Mouse (Mus musculus) neural tube, embryonic 14.5 days (tissue): ENCODE measurements around the gene Cdc14a. TPM values are rescaled to one million over a fixed set of nuclear protein-coding genes. Genes with fewer than 3 reads are reported as not detected.

Experiments
- ATAC-seq: fragments of 200-750 bp; cut with Nextera tagmentation; 2 replicates; pipeline ENCODE4 v1.8.0; 2017; ENCODE audit warnings: low read depth, mild to moderate bottlenecking, moderate TSS enrichment, moderate library complexity
- H3K27ac ChIP-seq: fragments of 300-500 bp; sonication (generic); 2 replicates; pipeline ENCODE4 v1.5.1; 2014; ENCODE audit warnings: low read depth, mild to moderate bottlenecking, control low read depth, low read length, moderate library complexity, mixed read lengths
- H3K27me3 ChIP-seq: fragments of 300-500 bp; sonication (generic); 2 replicates; pipeline ENCODE4 v1.6.1; 2014; ENCODE audit warnings: low read length; ENCODE audit not compliant: control insufficient read depth, insufficient read depth
- H3K36me3 ChIP-seq: fragments of 300-500 bp; sonication (generic); 2 replicates; pipeline ENCODE4 v1.6.1; 2014; ENCODE audit warnings: low read length, mixed read lengths; ENCODE audit not compliant: control insufficient read depth, insufficient read depth
- H3K4me1 ChIP-seq: fragments of 300-500 bp; sonication (generic); 2 replicates; pipeline ENCODE4 v1.6.1; 2014; ENCODE audit warnings: low read length; ENCODE audit not compliant: control insufficient read depth, insufficient read depth
- H3K4me2 ChIP-seq: fragments of 300-500 bp; sonication (generic); 2 replicates; pipeline ENCODE4 v1.6.1; 2014; ENCODE audit warnings: mild to moderate bottlenecking, low read depth, low read length, control low read depth
- H3K4me3 ChIP-seq: fragments of 300-500 bp; sonication (generic); 2 replicates; pipeline ENCODE4 v1.5.1; 2014; ENCODE audit warnings: low read depth, low read length, control low read depth, mixed read lengths
- H3K9ac ChIP-seq: fragments of 300-500 bp; sonication (generic); replicated peaks from 2 replicates; pipeline ENCODE4 v1.6.1; 2014; ENCODE audit warnings: low read depth, mild to moderate bottlenecking, control low read depth, low read length, mixed read lengths
- H3K9me3 ChIP-seq: fragments of 300-500 bp; sonication (generic); 2 replicates; pipeline ENCODE4 v1.6.1; 2016; ENCODE audit warnings: low read length; ENCODE audit not compliant: control insufficient read depth
- WGBS: fragments of 180-500 bp; shearing (Covaris S2); extraction: QIAGEN DNeasy Blood & Tissue Kit; methylation state at CpG from one replicate; pipeline ENCODE4 v1.1.7; 2014; 5-methylcytosine and 5-hydroxymethylcytosine counted together
- polyA plus RNA-seq: library from polyadenylated mRNA; unstranded; fragments of >200 nt; fragmentation: Nextera tagmentation; extraction: Ambion mirVana; gene quantifications from 2 replicates; pipeline ENCODE4 v1.2.1, GENCODE M21; 2014

Cdc14a gene
- polyA plus RNA-seq, 1 experiment from 2014 or later = 4.9 TPM

- Histone ChIP-seq H3K4me3 (no peak overlapping the region), H3K9ac (no peak overlapping the region), H3K27me3 (no peaks in the 10 kb centered on the region), H3K27ac (no peak overlapping the region), H3K36me3 (no peaks in the 10 kb centered on the region), H3K9me3 (no peaks in the 10 kb centered on the region), H3K4me1 (peaks cover 8% of the 10 kb centered on the region; the same call in 1 of the 2 replicates), H3K4me2 (no peak overlapping the region)
- ATAC-seq = no peak
- WGBS = 87% methylated on average over 14 of the region's 14 CpGs
Measured at GRCm38 (mm10) chr3:116389500-116390470, 34.0 kb downstream of the Cdc14a start.

DNA sequence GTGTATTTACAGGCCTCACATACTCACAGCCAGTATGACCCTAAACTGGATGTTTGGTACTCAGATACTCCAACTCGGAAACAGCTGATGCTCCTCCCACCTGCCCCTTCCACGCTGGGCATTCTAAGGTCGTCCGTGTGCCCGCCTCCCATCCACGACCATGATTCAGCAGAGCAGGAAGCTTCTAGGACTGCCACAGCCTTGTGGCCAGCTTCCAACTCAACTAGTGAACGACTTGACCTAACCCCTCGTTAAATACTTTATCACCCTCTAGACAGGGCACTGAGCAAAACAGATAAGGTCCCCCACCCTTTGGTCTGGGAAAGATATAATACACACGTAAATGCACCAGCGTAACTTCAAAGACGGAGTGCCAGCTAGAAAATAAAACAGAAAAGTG lies 35.0 kb downstream of the Cdc14a start:
- Histone ChIP-seq H3K9me3 (no peaks in the 10 kb centered on the region), H3K4me2 (no peak overlapping the region), H3K27me3 (no peaks in the 10 kb centered on the region), H3K4me1 (peaks cover 8% of the 10 kb centered on the region; the same call in 1 of the 2 replicates), H3K9ac (no peak overlapping the region), H3K4me3 (no peak overlapping the region), H3K36me3 (no peaks in the 10 kb centered on the region), H3K27ac (no peak overlapping the region)
- WGBS = 61% methylated on average over 11 of the region's 11 CpGs
- ATAC-seq = no peak

DNA sequence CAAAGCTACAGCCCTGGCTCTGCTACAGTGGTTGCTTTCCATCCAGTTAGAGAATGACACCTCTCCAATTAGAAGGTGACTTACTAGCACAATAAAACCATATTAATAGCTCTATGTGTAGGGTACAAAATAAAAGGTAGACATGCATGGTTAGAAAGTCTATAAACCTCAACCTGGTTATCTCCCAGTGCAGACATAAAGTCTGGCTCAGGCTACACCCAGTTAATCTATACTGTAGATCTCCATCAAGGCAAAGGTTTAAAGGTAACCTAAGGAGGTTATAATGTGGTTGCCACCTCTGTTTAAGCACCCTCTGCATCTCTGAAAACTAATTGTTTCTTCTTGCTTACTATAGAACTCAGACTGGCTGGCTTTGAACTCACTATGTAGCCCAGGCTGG lies 36.9 kb downstream of the Cdc14a start:
- no peak overlapping the region for H3K4me3 ChIP-seq
- no peaks in the 10 kb centered on the region for H3K36me3 ChIP-seq
- no peak overlapping the region for H3K4me2 ChIP-seq
- H3K27me3 ChIP-seq = no peaks in the 10 kb centered on the region
- H3K27ac ChIP-seq = no peak overlapping the region
- peaks cover 8% of the 10 kb centered on the region; the same call in 1 of the 2 replicates for H3K4me1 ChIP-seq
- H3K9me3 ChIP-seq = no peaks in the 10 kb centered on the region
- H3K9ac ChIP-seq = no peak overlapping the region
- no peak for ATAC-seq

DNA sequence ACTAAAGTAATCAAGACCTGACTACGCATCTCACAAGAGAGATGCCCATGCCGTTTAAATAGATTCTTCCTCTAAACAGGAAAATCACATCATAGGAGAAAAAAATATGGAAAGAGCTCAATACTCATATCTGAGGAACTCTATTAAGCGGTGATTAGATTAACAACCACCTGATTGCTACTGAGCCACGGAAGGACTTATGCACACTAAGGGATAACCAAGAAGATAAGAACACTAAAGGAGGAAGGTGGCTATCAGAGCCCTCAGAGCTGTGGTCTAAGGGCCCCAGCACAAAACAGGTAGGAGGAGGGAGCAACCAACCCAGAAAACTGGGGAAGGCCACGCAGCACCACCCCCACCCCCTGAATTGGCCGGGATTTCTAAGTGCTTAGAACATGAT lies 37.5 kb downstream of the Cdc14a start:
- no peak for ATAC-seq

GRCm38 (mm10) chr3:116384319-116384718 lies 39.5 kb downstream of the Cdc14a start:
- WGBS = 75% methylated on average over 7 of the region's 7 CpGs

More for the DNA sequence above, 37.5 kb downstream of the Cdc14a start:
- Histone ChIP-seq H3K27ac (no peak overlapping the region), H3K4me2 (no peak overlapping the region), H3K9me3 (no peaks in the 10 kb centered on the region), H3K4me1 (peaks cover 5% of the 10 kb centered on the region; the same call in 1 of the 2 replicates), H3K4me3 (no peak overlapping the region), H3K27me3 (no peaks in the 10 kb centered on the region), H3K36me3 (no peaks in the 10 kb centered on the region), H3K9ac (no peak overlapping the region)
- WGBS = 90% methylated on average over 6 of the region's 6 CpGs

DNA sequence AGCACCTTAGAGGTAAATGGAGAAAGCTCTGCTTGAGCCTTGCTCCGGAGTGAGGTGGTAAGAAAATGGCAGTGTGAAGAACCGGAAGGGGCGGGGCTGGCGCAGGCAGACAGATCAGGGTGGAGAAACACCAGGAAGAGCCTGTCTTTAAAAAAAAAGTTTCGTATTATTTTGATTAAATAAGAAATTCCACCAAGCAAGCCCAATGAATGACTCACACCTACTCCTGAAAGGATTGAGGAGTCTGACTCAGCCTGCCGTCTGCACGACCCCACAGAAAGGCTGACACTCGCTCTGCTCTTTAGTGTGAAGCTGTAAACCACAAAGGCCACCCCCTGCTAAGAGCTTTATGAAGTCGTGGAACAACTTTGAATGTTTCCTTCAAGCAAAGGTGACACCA lies 43.5 kb downstream of the Cdc14a start:
- no peaks in the 10 kb centered on the region for H3K27me3 ChIP-seq
- no peaks in the 10 kb centered on the region for H3K4me1 ChIP-seq
- no peak overlapping the region for H3K27ac ChIP-seq
- H3K9ac ChIP-seq = no peak overlapping the region
- no peaks in the 10 kb centered on the region for H3K9me3 ChIP-seq
- H3K36me3 ChIP-seq = no peaks in the 10 kb centered on the region
- 51% methylated on average over 9 of the region's 9 CpGs for WGBS
- no peak for ATAC-seq
- no peak overlapping the region for H3K4me3 ChIP-seq
- H3K4me2 ChIP-seq = no peak overlapping the region

More at GRCm38 (mm10) chr3:116384319-116384718, 39.5 kb downstream of the Cdc14a start:
- Histone ChIP-seq H3K9me3 (no peaks in the 10 kb centered on the region), H3K27ac (no peak overlapping the region), H3K4me1 (no peaks in the 10 kb centered on the region), H3K27me3 (no peaks in the 10 kb centered on the region), H3K36me3 (no peaks in the 10 kb centered on the region), H3K9ac (no peak overlapping the region), H3K4me2 (no peak overlapping the region), H3K4me3 (no peak overlapping the region)
- ATAC-seq = no peak

DNA sequence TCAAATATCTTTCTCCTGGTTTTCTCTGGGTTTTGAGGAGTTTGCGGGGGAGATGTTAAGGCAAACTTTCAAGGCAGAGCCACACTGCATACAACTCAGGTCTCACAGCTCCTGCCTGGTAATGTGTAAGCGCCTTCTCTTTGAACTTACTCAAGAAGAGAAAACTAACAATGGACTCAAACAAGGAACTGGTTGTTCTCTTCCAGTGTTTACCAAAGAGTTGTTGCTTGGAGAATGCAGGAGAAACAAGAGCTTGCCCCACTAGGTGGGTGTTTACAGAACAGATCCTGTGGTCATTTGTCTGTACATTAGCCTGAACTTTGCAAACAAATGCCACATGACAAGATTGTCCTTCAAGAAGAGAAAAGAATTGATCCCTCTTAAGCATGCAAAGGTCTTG lies 48.4 kb downstream of the Cdc14a start:
- Histone ChIP-seq H3K4me2 (no peak overlapping the region), H3K4me1 (no peaks in the 10 kb centered on the region), H3K36me3 (no peaks in the 10 kb centered on the region), H3K4me3 (no peak overlapping the region), H3K27me3 (no peaks in the 10 kb centered on the region), H3K9ac (no peak overlapping the region), H3K9me3 (no peaks in the 10 kb centered on the region), H3K27ac (no peak overlapping the region)
- ATAC-seq = no peak
- 84% methylated on average over 2 of the region's 2 CpGs for WGBS

DNA sequence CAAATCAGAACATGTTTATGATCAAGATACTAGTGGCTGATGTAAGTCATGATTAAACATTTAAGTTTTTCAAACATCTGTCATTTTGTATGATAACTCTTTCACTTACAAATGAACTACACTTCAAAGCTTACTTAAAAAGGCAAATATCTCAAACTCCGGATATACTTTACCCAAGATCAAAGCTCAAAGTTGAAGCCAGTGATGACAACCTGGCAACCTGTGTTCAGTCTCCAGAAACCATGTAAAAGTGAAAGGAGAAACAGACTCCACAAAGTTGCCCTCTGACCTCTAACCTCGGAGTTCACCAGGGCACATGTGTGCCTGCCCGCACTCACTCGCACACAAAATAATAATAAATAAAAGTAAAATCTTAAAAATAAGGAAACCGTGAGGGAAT lies 49.3 kb downstream of the Cdc14a start:
- WGBS = 90% methylated on average over 5 of the region's 5 CpGs
- no peaks in the 10 kb centered on the region for H3K9me3 ChIP-seq
- no peak overlapping the region for H3K4me2 ChIP-seq
- H3K9ac ChIP-seq = no peak overlapping the region
- H3K4me3 ChIP-seq = no peak overlapping the region
- no peak overlapping the region for H3K27ac ChIP-seq
- no peaks in the 10 kb centered on the region for H3K36me3 ChIP-seq
- no peaks in the 10 kb centered on the region for H3K27me3 ChIP-seq
- no peaks in the 10 kb centered on the region for H3K4me1 ChIP-seq
- ATAC-seq = no peak

DNA sequence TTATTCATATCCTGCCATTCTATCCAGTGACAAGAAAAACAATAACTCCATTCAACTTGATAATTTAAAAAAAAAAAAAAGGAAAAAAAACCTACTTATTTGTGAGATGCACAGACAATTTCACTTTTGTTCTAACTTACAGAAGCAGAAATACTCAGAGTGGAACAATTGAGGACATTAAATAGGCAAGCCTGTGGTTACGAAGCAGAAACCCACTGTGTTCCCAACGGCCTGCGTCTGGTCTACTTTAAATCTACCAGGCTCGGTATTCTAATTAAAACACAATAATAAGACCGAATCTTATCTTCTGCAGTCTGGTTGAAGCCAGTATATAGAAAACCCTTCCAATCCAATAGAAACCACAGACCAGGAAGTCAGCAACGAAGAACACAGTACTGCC lies 50.6 kb downstream of the Cdc14a start:
- whole genome bisulfite sequencing = 65% methylated on average over 6 of the region's 6 CpGs
- Histone ChIP-seq H3K36me3 (no peaks in the 10 kb centered on the region), H3K4me1 (0 out of 2 replicates have a peak, but pooled peaks cover 4% of the 10 kb centered on the region), H3K27me3 (no peaks in the 10 kb centered on the region), H3K4me2 (no peak overlapping the region), H3K9me3 (no peaks in the 10 kb centered on the region), H3K27ac (no peak overlapping the region), H3K4me3 (no peak overlapping the region), H3K9ac (no peak overlapping the region)
- no peak for ATAC-seq
